Mouse (Mus musculus) ES-E14 (cell line): Measurements from ENCODE around the gene Olfr978.
"Not testable (repeated sequence)": the region's sequence is repeated elsewhere in the genome, so short reads cannot be mapped to it uniquely, and the experiment has no call there.

ENCODE experiments used
- CHD2 ChIP-seq: IDR thresholded peaks from 2 replicates; pipeline ENCODE4 v1.6.1; 2014; ENCODE audit warnings: mild to moderate bottlenecking, low read depth, low read length, inconsistent platforms
- HCFC1 ChIP-seq: IDR thresholded peaks from 2 replicates; pipeline ENCODE4 v1.6.1; 2012; ENCODE audit warnings: low read length, inconsistent platforms, borderline replicate concordance; ENCODE audit not compliant: insufficient read depth
- ZNF384 ChIP-seq: IDR thresholded peaks from 2 replicates; pipeline ENCODE4 v1.6.1; 2012; ENCODE audit warnings: low read depth, low read length, inconsistent platforms

DNA sequence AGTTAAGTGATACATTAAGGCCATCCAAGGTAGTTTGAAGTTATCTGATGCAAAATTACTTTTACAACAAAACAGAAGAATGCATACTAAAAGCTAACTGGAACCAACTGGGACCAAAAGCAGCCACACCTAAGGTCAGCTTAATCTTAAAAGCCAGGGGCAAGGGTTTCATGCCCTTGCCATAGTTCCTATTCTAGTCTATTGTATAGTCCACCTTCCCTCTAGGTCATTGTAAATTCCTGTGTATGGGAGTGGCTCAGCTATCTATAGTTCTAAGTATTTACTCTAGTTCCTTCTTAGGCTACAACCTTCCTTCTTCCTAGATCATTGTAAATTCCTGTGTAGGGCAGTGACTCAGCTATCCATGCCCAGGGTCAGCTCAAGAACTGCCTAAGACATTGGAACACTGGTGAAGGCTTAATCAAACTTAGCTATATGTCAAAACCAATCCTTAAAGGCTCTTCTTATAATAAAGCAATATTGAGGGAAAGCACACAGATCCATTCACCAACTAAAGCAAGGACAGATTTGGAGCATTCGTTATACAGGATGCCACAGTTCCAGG lies 15.2 kb upstream of the Olfr978 start:
- TF ChIP-seq ZNF384, HCFC1, CHD2: not testable (repeated sequence)
